Mouse (Mus musculus) heart, adult 2 months (tissue): ENCODE results near the gene Slc52a3.

Experiments used
- CTCF ChIP-seq: fragments of 200-600 bp; IDR thresholded peaks from 2 replicates; pipeline ENCODE4 v1.8.1; 2022; ENCODE audit warnings: antibody characterized with exemption, mild to moderate bottlenecking, moderate library complexity
- POLR2A ChIP-seq: fragments of 200-500 bp; IDR thresholded peaks from 2 replicates; pipeline ENCODE4 v1.6.1; 2011; ENCODE audit warnings: mild to moderate bottlenecking, low read depth, low read length, control low read depth; ENCODE audit not compliant: insufficient read depth

DNA sequence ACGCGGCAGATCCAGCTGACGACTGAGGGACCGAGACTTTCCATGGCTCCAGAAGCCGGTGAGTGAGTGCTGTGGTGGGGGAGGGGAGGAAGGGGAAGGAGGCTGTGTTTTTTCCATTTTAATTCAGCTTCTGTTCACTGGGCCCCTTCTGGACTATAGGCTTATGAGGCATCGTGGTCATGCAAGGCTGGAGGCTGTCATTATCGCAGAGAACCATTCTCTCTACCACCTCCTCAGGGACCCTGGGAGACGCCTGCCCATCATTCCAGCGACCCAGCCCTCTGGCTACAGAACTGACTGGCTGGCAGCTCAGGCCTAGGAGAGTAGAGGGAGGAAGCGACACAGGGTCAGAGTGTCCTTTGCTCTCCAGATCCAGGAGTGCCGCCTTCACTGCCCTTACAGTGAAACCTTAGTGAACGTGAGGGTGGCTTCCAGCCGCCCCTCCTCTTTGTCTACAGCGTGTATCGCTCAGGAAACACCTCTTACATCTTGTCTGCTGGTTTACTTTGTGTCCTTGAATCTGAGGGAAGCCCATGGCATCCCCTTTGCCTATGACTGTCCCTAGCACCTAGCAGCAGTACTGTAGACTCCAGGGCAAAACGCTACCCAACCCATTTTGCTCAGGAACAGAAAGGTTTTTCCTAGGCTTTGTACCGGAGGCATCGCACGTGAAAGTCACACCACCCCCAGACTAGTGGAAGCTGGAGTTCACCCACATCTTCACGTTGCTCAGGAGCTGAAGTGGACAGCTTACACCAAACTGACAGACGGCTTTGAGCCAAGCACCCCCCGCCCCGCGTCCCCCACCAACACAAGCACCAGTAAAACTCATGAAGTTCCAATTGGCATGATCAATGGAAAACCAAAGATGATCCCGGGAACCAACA is 51.0 kb downstream of the Slc52a3 start:
- TF ChIP-seq CTCF (no peak), POLR2A (no peak)
